Mouse (Mus musculus): Measurements from ENCODE around the gene Baiap2l2. TPM values are rescaled to one million over a fixed set of nuclear protein-coding genes. Genes with fewer than 3 reads are reported as not detected.
"Not testable (repeated sequence)": the region's sequence is repeated elsewhere in the genome, so short reads cannot be mapped to it uniquely, and the experiment has no call there.

The Baiap2l2 gene
- polyA plus RNA-seq, 3 experiments from 2014 or later, result 0.21 to 1.6 TPM; not detected in 1

DNA sequence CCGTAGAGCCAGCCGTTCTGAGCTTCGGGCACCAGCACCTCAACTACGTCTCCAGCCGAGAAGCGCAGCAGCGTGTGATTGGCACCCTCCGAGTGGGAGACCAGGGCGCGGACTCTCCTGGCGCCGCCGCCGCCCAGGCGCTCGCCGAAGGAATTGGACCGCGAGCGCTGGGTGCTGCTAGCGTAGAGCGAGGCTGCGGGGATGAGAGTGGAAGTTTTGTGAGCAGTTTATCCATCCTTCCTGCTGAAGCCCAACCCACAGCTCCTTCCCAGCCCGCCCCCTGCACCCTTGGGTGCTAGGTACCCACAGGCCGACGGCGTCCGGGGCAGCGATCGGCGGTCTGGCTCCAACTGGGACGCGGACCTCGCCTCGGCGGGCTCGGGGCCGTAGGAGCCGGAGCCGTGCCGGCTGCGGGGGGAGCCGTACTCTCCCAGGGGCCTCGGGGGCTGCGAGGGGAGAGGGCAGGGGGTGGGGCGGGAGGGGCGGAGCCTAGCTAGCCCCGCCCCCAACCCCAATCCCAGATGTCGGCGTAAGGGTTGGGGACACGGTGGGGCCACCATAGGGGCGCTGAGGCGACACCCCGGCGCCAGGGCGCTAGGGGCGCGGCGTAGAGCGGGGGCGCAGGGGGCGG lies 24.1 kb downstream of the Baiap2l2 start:
- ATAC-seq, result no peak

DNA sequence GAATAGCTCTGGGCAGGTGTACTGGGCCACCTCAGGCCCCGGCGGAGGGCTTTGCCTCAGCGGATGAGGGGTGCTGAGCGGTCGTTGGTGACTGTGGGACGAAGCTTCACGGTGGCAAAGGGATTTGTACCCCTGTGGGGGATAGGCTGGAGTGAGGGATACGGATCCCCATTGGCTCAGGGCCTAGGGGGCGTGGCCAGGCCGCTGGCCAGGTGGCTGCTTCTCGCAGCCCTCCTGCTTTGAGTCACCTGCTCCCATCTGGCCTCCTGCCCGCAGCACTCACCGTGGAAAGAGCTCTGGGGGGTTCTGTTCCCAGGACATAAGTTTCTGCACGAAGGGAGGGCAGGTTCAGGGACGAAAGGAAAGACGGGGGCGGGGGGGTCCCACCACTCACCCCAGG lies 26.8 kb downstream of the Baiap2l2 start:
- ATAC-seq, result no peak

DNA sequence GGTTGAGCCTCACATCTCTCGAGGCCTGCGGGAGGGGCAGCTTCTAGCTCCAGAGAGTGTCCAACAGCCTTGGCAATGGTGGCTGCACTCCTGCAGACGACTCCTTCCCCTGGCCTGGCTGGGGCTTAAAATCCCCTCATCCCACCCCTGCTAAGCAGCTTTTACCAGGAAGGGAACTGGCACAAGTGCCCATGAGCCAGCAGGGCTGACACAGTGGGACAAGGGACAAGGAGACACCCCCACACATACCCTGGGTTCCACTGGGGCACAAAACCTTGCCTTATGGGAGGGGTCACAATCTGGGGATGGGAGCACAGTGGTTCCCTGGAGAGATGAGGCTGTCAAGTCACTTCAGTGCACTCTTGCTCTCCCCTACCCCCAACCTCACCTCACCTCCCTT lies 30.7 kb downstream of the Baiap2l2 start, which contains the start of gene Slc16a8:
Slc16a8 (minus strand) TSS at position 101 of the 400 bp plus-strand sequence.
- no peak for ATAC-seq

DNA sequence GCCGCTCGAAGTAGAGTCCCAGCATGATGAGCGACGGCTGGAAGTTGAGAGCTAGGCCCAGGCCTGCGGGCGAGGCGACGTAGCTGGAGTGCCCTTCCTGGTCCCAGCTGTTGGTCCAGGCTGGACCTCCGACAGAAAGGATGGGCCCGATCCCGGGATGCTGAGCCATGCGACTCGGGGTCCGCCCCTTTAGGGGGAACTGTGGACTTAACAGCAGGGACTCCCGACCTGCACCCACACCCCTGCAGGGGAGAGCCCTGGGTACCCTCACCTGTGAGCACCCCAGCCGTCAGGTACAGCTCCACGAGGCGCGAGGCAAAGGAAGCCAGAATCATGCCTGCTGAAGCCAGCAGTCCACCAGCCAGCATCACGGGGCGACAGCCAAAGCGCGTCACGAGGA lies 32.8 kb downstream of the Baiap2l2 start:
- ATAC-seq, result no peak

DNA sequence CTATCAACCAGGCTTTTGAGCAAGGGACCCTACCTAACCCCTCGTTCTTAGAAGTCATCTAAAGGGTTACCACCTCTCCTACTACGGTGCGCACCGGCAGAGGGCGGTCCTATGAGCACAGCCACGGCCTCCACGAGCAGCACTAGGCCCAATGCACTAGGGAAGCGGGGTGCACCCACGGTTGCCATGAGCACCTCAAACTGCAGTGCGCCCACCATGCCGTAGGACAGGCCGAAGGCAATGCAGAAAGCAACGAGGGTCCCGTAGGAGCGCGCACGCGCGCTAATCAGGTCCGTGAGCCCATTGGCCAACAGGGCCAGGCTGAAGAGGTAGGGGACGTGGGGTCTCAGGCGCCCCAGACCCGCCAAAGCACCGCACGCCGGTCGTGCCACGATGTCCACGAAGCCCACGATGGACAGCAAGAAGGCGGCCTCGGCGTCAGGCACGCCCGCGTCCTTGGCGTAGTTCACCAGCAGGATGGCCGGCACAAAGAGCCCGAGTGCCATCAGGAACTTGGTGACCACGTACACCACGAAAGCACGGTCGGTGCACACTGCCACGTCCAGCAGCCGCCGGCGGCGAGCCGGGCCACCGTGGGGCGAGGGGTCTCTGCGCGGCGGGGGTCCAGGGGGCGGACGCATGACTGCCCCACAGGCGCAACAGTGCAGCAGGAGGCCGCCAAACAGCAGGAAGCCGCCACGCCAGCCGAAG lies 33.4 kb downstream of the Baiap2l2 start:
- no peak for ATAC-seq

DNA sequence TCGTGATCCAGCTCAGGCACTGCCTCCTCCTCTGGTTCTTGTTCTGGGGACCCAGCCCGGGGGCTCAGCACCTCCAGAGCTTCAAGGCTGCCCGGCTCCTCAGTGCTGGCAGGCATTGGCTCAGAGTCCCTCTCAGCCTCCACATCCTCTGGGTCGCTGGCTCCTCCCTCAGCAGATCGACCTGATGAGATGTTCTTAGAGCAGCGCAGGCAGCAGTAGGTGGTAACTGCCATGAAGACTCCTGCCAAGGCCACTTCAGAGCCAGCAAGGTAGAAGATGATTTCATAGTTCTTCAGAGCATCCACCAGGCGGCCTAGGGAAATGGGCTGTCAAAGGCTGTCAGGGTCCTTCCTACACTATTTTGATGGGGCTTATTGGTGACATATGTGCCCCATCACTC lies 34.2 kb downstream of the Baiap2l2 start:
- ATAC-seq, result no peak

DNA sequence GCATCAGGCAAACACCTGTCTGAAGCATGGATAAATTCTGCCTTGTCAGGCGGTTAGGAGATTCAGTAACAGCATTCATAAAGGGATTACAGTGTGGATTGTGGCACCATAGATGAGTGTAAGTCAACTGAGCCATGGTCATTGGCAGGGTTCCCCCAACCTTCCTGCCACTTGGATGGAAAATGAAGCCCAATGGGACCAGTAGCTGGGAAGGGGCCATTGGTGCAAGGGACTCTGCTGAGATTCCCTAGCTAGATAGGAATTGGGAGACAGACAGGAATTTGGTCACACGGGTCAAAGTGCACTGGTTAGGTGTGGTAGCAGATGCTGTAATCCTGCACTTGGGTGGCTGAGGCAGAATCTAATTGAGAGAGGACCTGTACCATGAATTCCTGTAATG lies 35.1 kb downstream of the Baiap2l2 start:
- ATAC-seq, result no peak

DNA sequence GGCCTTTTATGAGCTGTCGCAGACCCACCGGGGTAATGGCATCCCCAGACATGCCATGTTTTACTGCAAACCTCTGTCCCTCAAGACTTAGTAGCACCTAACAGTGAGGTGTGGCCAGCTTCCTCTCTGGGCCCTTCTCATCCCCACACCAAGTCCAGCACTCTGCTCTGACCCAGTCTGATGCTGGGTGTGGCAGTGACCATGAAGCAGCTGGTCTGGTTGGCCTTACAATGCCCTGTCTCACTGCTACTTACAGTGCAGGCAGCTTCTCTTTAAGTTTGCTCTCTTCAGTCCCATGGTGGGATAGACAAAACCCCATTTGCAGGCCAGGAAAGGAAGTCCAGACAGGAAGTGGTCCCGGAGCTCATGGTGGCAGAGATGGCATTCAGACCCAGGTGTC lies 40.0 kb downstream of the Baiap2l2 start:
- no peak for ATAC-seq

DNA sequence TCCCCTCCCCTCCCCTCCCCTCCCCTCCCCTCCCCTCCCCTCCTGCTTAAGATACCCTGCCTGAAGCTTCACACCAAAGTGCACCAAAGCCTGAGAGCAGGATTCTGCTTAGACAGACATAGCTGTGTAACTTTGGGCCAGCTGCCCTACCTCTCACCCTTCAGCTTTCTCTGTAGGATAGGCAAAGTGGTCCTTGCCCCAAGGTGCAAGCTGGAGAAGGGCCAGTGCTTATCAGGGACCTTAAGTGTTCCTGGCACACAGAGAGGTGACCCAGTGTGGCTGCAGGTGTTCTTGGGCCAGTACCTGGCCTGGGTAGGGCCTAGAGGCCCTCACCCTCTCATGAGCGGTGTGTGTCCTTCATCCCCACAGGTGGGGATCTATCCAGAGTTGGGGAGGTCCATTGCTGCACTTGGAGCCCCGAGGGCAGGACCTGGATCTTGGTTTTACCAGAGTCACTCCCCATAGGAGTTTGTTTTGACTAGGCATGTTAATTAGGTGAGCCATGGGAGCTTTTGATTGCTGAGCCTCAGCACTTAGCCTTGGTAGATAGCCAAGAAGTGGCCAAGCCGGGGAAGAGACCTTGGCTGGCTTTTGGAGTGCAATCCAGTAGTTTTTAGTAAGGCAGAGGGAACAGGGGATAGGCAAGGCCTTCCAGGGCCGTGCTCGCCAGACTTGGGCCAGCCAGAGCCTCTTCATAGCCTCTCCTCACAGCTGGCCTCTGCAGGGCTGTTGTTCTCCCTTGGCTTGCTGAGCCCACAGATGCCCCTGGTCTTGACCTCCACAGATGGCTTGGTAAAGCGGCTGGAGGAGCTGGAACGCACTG lies 41.1 kb downstream of the Baiap2l2 start:
- no peak for ATAC-seq

DNA sequence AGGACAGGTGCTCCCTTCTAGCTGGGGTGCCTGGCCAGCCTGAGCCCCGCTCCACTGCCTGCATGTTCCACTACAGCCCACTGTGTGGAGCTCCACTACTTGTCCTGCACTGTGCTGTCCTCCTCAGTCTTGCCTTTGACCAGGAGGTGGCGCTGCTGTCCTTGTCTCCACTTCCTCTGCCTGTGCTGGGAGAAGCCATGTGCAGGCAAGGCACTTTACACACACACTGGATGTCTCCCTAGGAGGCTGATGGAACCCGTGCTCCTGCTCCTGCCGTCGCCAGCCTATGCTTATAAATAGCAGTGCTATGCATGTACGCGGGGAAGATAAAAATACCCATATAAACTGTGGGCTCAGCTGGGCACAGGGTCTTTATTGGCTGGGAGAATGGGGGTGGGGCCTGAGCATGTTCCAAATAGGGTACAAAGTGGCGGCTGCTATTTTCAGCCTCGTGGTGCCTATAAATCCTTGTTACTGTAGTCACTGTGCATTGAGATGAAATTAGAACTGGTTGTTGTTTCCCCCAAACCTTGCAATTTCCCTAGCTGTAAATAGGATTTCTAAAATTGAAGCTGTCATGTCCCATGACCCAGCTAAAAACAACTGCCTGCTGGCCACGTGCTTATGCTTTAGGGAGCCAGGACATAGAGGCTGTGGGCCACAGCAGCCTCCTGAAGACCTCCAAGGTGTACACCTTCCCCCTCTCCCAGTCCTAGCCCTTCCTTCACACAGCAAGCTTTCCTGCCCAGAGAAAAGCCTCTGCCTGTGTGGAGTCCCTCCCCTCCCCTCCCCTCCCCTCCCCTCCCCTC lies 41.9 kb downstream of the Baiap2l2 start:
- peak; percentile 99 for ATAC-seq

DNA sequence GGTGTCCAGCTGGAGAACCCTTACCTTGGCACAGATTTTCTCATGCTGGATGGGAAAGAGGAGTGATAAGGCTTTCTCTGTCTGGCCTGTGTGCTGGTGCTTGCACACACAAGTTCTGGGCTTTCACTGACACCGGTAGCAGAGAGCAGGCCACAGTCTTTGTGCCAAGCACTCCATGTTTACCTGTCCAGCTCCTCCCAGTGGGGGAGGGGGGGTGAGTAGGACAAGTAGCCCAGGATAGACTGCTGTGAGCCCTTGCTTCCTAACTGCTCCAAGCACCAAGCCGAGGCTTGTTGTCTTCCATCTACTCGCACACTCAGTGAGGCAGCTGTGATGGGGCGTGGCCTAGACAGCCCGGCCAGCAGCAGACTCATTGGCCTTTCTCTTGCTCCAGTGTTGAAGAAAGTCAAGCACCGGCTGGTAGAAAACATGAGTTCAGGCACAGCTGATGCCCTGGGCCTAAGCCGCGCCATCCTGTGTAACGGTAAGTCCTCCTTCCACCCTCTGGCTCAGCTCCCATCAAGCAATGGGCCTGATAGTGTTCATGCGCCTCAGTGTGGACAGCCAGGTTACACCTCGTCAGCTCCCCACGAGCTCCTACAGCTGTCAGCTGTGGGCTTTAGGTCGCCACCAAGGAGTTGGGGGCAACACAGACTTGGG lies 42.6 kb downstream of the Baiap2l2 start:
- ATAC-seq, result peak; percentile 26

DNA sequence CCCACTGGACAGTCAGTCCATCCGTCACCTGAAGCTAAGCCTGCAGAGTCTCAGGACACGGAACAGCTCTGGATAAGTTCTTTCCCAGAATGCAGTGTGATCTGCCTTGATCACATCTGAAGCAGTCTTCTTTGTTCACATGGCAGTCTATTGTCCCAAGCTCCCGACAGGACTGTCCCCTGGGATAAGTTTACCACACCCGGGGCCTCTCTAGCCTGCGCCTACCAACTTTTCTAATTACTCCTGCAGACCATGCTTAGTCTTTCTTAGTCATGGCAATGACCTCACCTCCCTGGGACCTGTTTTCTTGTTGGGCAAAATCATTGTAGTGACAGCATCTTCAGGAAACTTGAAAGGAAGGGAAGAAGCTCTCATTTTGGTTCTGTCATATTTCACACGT lies 47.3 kb downstream of the Baiap2l2 start:
- no peak for ATAC-seq

DNA sequence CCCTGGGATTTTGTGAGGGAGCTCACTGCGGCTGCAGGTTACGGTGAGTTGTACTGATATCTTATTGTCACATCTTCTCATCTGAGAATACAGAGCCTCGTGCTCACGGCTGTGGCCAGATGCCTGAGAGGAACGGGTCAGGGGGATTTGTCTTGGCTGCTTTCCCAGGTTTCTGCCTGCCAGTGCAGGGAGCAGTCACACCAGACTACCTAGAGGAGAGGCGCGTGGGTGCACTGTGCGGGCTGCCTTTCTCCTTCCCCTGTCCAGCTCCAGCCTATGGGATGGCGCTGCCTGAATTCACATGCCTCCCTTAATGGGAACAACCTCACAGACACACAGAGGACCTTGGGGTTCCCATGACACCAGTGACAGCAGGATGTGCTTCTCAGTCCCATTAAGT lies 50.1 kb downstream of the Baiap2l2 start:
- ATAC-seq, result no peak

DNA sequence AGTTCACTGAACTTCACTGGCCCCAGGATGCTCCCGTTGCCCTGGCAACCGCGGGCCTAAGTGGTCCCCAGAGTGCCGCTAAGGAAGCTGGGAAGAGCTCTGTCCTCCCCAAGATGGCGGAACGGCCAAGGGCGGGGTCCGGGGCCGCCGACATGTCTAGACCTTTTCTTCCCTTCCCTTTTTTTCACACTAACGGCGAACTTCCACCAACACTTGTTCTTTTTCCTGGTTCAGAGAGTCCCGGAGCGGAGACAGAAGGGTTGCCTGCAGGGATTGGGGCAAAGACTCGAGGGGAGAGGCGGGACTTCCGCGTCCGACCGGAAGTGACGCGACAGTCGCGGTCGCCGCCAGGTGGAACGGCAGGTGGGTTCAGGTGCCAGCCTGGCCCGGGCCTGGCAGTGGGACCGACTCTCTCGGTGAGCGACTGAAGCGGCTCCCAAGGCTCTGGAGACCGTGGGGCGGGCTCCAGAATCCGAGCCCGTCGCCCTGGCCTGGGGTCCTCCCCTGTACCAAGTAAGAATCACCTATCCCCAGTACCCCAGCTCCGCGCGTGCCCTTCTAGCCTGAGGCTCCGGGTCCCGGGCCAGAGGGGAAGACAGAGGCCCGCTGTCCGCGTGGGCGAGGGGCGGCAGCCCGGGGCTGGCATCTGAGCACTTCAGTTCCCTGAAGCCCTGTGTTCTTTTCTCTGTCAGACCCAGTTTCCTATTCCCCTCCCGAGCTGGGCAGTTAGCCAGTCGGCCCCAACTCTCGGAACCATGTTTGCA lies 56.1 kb downstream of the Baiap2l2 start, which contains the start of the genes Pick1 and Gm49486:
Pick1 (plus strand) TSS at position 116 of the 764 bp plus-strand sequence.
Gm49486 (plus strand) TSS at position 334 of the 764 bp plus-strand sequence.
- ATAC-seq, result peak; percentile 89

DNA sequence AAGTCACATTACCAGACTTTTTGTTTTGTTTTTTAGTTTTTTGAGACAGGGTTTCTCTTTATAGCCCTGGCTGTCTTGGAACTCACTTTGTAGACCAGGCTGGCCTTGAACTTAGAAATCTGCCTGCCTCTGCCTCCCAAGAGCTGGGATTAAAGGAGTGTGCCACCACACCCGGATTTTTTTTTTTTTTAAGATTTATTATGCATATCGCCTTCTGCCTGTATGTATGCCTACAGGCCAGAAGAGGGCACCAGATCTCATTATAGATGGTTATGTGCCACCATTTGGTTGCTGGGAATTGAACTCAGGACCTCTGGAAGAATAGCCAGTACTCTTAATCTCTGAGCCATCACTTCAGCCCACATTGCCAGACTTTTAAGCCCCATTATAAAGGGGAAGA lies 59.6 kb downstream of the Baiap2l2 start:
- not testable (repeated sequence) for ATAC-seq

DNA sequence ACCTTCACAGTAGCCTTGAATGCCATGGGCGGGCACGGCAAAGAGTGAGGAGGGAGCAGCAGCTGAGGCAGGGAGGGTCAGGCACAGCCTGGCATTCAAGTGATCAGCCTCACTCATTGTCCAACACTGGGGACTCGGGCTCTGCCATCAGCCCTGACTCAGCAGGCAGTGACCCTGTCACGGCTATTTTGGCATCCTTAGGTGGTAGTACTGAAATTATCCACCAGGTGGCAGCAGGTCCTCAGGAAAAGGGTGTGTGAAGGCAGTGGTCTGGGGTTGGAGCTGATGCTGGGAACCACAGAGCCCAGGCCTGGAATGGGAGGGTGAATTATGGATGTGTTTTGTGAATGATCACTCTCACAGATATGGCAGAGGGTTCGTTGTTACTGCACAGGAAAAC lies 60.7 kb downstream of the Baiap2l2 start:
- ATAC-seq, result peak; percentile 51

DNA sequence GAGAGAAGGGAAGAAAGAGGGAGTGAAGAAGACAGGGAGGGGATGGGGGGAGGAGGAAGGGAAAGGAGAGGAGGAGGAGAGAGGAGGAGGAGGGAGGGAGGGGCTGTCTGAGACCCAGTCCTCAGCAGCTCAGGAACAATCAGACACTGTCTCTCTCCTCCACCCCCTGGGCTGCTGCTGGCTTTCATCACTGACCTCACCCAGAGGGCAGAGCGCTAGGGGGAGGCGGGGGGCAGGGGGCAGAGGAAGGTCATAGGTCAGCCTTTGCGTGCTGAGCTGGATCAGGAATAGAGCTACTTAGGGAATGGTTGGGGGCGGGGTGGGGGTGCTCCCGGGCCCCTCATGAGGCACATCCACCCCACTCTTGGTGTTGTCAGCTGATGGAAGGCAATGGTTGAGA lies 61.7 kb downstream of the Baiap2l2 start:
- no peak for ATAC-seq

DNA sequence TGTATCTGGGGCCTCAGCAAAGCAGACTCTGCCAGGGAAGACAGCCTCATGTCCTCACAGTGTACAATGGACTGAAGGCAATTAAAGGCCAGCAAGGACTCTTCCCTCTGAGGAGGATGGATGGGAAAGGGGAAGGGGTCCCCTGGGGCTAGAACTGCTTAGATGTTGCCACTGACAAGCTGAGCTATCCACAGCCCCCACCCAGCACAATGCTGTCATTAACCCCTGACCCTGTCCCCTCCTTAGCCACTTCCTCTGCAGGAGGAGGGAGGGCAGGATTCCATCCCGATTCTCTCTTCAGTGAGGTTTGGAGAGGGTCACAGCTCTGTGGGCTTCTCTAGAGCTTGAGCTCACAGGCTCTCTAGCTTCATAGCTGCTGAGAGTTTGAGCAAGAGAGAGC lies 65.8 kb downstream of the Baiap2l2 start:
- no peak for ATAC-seq

DNA sequence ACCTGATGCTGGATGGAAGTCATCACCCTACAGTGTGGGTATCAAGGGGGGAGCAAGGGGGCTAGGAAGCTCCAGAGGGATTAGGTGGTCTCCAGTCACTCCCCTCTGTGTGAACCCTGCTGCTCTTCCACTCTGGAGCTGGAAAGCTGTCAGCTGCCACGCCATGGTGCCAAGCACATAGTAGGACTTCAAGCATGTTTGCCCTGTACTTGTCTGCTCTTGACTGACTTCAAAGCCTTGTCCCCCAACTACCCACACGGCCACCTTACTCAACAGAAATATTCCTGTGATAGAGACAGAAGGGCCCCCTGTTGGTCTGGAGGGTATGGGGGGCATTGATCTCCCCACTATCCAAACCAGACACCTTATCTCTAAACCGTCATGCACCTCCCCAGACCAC lies 69.1 kb downstream of the Baiap2l2 start:
- no peak for ATAC-seq

DNA sequence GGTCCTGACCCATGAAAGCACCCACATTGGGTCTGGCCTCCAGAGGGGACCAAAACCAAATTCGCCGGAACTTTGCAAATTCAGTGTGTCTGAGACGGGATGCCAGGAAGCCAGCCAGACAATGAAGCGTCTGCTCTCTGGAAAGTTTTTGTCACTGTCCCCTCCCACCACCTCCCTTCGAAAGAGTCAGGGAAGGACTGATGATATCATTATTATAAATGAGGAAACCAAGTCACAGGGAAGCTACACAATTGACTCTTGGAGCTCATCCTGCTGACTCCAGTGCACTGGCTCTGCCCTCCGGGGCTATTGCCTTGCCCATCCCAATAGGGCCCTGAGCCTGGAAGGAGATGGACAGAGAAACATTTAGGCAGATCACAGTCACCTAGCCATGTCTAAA lies 71.7 kb downstream of the Baiap2l2 start:
- no peak for ATAC-seq
